Mouse (Mus musculus): Measurements from ENCODE around the gene Neu3.
A peak's percentile ranks its signal among the peaks of the same experiment; 100 is the strongest.

DNA sequence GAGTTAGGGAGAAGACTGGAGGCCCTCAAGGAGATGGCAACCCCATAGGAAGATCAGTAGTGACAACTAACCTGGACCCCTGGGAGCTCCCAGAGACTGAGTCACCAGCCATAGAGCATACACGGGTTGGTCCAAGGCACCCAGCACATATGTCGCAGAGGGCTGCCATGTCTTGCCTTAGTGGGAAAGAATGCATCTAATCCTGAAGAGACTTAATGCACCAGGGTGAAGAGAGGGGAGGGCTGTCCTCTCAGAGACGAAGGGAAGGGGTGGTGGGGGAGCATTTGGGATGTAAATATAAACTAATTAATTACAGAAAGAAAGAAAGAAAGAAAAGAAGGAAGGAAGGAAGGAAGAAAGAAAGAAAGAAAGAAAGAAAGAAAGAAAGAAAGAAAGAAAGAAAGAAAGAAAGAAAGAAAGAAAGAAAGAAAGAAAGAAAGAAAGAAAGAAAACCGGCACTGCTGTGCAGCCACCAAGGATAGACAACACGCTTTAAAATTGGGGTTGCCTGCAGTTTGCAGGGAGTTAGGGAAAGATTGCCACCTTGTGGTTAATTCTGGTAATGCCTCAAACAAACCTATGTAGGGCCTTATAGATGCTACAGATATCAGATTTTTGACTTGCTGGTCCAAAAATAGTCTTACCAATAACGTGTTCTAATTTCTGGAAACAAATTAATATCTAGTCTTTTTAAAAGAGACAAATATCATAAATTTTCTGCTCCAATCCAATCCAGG, 30.1 kb downstream of the Neu3 start:
- TF ChIP-seq POLR2A (IDR thresholded peaks at IDR 0.05; ENCODE audit: control insufficient read depth in 1 of 2, insufficient read depth in 1 of 2, low read depth in 1 of 2, low read length in 2 of 2, poor library complexity in 1 of 2) (no peak), GATA1 (IDR thresholded peaks at IDR 0.05; ENCODE audit: low read depth, low read length) (no peak), POLR2AphosphoS5 (IDR thresholded peaks at IDR 0.05; ENCODE audit: borderline replicate concordance, low read depth, low read length) (no peak), JUND (IDR thresholded peaks at IDR 0.05; ENCODE audit: low read depth, low read length) (no peak), NELFE (IDR thresholded peaks at IDR 0.05; ENCODE audit: low read depth, low read length) (no peak), ZC3H11A (IDR thresholded peaks at IDR 0.05; ENCODE audit: low read depth, low read length) (peak; percentile 71), CTCF (IDR thresholded peaks at IDR 0.05 in 2 of 3, conservative IDR thresholded peaks at IDR 0.05 in 1 of 3; ENCODE audit: control insufficient read depth in 1 of 3, insufficient read depth in 1 of 3, low read depth in 2 of 3, low read length in 3 of 3, poor library complexity in 1 of 3, severe bottlenecking in 1 of 3) (peak; percentile 53 to 66 (median 64))
